18 mouse cellular contexts compared by ENCODE assay signal in genomic region chr7:37627897-37628510, GRCm38 (mm10).
A peak's percentile ranks its signal among the peaks of the same experiment; 100 is the strongest.
DNase-seq lines count a peak whose midpoint lies in the region; ATAC-seq and TF ChIP-seq lines count a peak whose summit lies in the region.
"Had no signal": no experiment of that assay in that cellular context is flagged by ENCODE, and none has a peak within 500 bp of the region (broad histone marks: within the 10 kb centered on the region; RNA-seq: fewer than 3 reads in every experiment).

No protein-coding gene starts in this region.

- no peak overlapping the region for H3K4me2 ChIP-seq in midbrain, embryonic 13.5 days (replicated peaks)
- no peak overlapping the region for H3K4me2 ChIP-seq in forebrain, embryonic 16.5 days (ENCODE audit: low read length)
- H3K4me2 ChIP-seq: embryonic facial prominence, embryonic 15.5 days; limb, embryonic 15.5 days; neural tube, embryonic 12.5 days had no signal

- TF ChIP-seq CTCF in kidney, adult 2 months (conservative IDR thresholded peaks at IDR 0.05; ENCODE audit: insufficient read depth, insufficient read length, low read depth, low read length) = no peak

- ATAC-seq in midbrain, embryonic 13.5 days = no peak
- ATAC-seq in forebrain, embryonic 16.5 days = no peak; the same call in 1 of the 2 replicates
- ATAC-seq: CD4-positive, CD25-positive, alpha-beta regulatory T cell, adult 4 months; inflammation-experienced regulatory T-cells, adult 6 months had no signal

- H3K9me3 ChIP-seq in midbrain, embryonic 13.5 days = no peaks in the 10 kb centered on the region
- no peaks in the 10 kb centered on the region for H3K9me3 ChIP-seq in midbrain, embryonic 10.5 days (replicated peaks)
- H3K9me3 ChIP-seq in forebrain, embryonic 16.5 days (ENCODE audit: control insufficient read depth, low read length) = no peaks in the 10 kb centered on the region
- H3K9me3 ChIP-seq: embryonic facial prominence, embryonic 15.5 days; limb, embryonic 15.5 days; megakaryocyte, embryonic 14.5 days; neural tube, embryonic 12.5 days had no signal

- H3K4me1 ChIP-seq in midbrain, embryonic 13.5 days (replicated peaks) = peaks cover 47% of the 10 kb centered on the region
- peaks cover 27% of the 10 kb centered on the region for H3K4me1 ChIP-seq in midbrain, embryonic 10.5 days
- peaks cover 31% of the 10 kb centered on the region for H3K4me1 ChIP-seq in forebrain, embryonic 16.5 days (replicated peaks; ENCODE audit: control insufficient read depth, insufficient read depth, low read length)
- no peaks in the 10 kb centered on the region for H3K4me1 ChIP-seq in kidney, adult 2 months (ENCODE audit: control insufficient read depth, insufficient read depth, low read length)
- H3K4me1 ChIP-seq: megakaryocyte, embryonic 14.5 days had no signal

- DNase-seq in midbrain, embryonic 10.5 days (ENCODE audit: low spot score) = no peak
- DNase-seq in layer of hippocampus, adult 9-10 months (ENCODE audit: low spot score) = peak; percentile 43
- DNase-seq in adrenal gland, postnatal 36 days = no peak
- DNase-seq in right cerebral cortex, postnatal 10 days (ENCODE audit: low spot score in 2 of 2) = no peak
- no peak for DNase-seq in kidney, adult 2 months
- DNase-seq: adrenal gland, postnatal 25 days; cerebellum, adult 11-12 months; lung, adult 18-20 months; thymus, adult 18-20 months had no signal

- H3K4me3 ChIP-seq in midbrain, embryonic 13.5 days (replicated peaks) = no peak overlapping the region
- no peak overlapping the region for H3K4me3 ChIP-seq in midbrain, embryonic 10.5 days
- H3K4me3 ChIP-seq in forebrain, embryonic 16.5 days (replicated peaks; ENCODE audit: low read length) = no peak overlapping the region
- no peak overlapping the region for H3K4me3 ChIP-seq in kidney, adult 2 months (ENCODE audit: insufficient read depth, low read depth, low read length)
- H3K4me3 ChIP-seq: embryonic facial prominence, embryonic 15.5 days; limb, embryonic 15.5 days; megakaryocyte, embryonic 14.5 days; neural tube, embryonic 12.5 days had no signal

- H3K36me3 ChIP-seq in midbrain, embryonic 13.5 days = no peaks in the 10 kb centered on the region
- H3K36me3 ChIP-seq in midbrain, embryonic 10.5 days = no peaks in the 10 kb centered on the region
- H3K36me3 ChIP-seq in forebrain, embryonic 16.5 days (ENCODE audit: control insufficient read depth, insufficient read depth) = no peaks in the 10 kb centered on the region
- H3K36me3 ChIP-seq in kidney, adult 2 months (ENCODE audit: control insufficient read depth, insufficient read depth, low read length) = no peaks in the 10 kb centered on the region
- H3K36me3 ChIP-seq: embryonic facial prominence, embryonic 15.5 days; limb, embryonic 15.5 days; neural tube, embryonic 12.5 days had no signal

- peak overlapping the region; percentile 0; the same call in 1 of the 2 replicates for H3K9ac ChIP-seq in midbrain, embryonic 13.5 days (replicated peaks)
- no peak overlapping the region; the same call in 1 of the 2 replicates for H3K9ac ChIP-seq in forebrain, embryonic 16.5 days (replicated peaks; ENCODE audit: low read depth, low read length)
- H3K9ac ChIP-seq: embryonic facial prominence, embryonic 15.5 days; limb, embryonic 15.5 days; neural tube, embryonic 12.5 days had no signal

- no peaks in the 10 kb centered on the region for H3K27me3 ChIP-seq in midbrain, embryonic 13.5 days
- peaks cover 24% of the 10 kb centered on the region for H3K27me3 ChIP-seq in midbrain, embryonic 10.5 days (ENCODE audit: low read depth, poor library complexity, severe bottlenecking)
- no peaks in the 10 kb centered on the region for H3K27me3 ChIP-seq in forebrain, embryonic 16.5 days (replicated peaks; ENCODE audit: control insufficient read depth, insufficient read depth, low read length)
- H3K27me3 ChIP-seq in kidney, adult 2 months (replicated peaks; ENCODE audit: control insufficient read depth, insufficient read depth, low read length) = no peaks in the 10 kb centered on the region
- H3K27me3 ChIP-seq: neural tube, embryonic 12.5 days had no signal

- peak overlapping the region; percentile 78 for H3K27ac ChIP-seq in midbrain, embryonic 13.5 days
- no peak overlapping the region for H3K27ac ChIP-seq in midbrain, embryonic 10.5 days (replicated peaks)
- peak overlapping the region; percentile 41 for H3K27ac ChIP-seq in forebrain, embryonic 16.5 days (ENCODE audit: low read length)
- H3K27ac ChIP-seq in kidney, adult 2 months (ENCODE audit: insufficient read depth, low read depth, low read length) = no peak overlapping the region
- H3K27ac ChIP-seq: embryonic facial prominence, embryonic 15.5 days; kidney, postnatal 0 days; limb, embryonic 15.5 days; neural tube, embryonic 12.5 days had no signal

- WGBS in midbrain, embryonic 13.5 days = 36% methylated on average over 6 of the region's 6 CpGs
- WGBS in midbrain, embryonic 10.5 days = 83% methylated on average over 6 of the region's 6 CpGs
- WGBS in forebrain, embryonic 16.5 days = 13% methylated on average over 6 of the region's 6 CpGs
- 85% methylated on average over 6 of the region's 6 CpGs for WGBS in kidney, adult 2 months

- no peak for TF ChIP-seq POLR2A in kidney, adult 2 months (IDR thresholded peaks at IDR 0.05; ENCODE audit: low read depth, low read length)

Comparison
In these comparisons a context has a peak if more than half of its experiments do, and no peak if none do; other contexts are left out.
1. H3K27ac ChIP-seq: peak in midbrain, embryonic 13.5 days (single experiment) and forebrain, embryonic 16.5 days (single experiment); none in midbrain, embryonic 10.5 days (single experiment) and kidney, adult 2 months (single experiment).